Mouse (Mus musculus) neural tube, embryonic 10.5 days (tissue): Measurements from ENCODE around the gene Sorl1.

Experiments
- DNase-seq: peaks from one replicate; pipeline ENCODE4 v3.0.0-alpha.2; 2017; ENCODE audit warnings: low spot score; ENCODE audit errors: extremely low spot score

Sorl1 gene

GRCm38 (mm10) chr9:42123204-42123603 is 893 bp downstream of the Sorl1 start:
- peak; percentile 16 for DNase-seq

DNA sequence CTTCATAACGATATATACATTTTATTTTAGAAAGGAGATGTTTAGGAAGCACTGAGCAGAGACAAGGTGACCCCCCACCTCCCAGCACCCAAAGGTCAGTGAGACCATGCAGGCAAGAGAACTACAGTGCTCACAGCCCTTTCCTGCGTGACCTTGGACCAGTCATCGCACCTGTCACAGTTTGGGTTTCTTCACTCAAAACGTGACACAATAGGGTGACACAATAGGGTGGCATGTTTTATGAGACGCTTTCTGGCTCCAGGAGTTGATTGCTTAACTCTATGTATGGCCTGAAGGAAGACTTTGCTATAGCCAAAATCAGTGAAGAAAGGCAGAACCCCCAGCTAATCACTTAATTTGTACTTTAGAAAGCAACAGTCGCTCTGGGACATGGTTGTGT is 1.7 kb downstream of the Sorl1 start:
- DNase-seq: no peak

DNA sequence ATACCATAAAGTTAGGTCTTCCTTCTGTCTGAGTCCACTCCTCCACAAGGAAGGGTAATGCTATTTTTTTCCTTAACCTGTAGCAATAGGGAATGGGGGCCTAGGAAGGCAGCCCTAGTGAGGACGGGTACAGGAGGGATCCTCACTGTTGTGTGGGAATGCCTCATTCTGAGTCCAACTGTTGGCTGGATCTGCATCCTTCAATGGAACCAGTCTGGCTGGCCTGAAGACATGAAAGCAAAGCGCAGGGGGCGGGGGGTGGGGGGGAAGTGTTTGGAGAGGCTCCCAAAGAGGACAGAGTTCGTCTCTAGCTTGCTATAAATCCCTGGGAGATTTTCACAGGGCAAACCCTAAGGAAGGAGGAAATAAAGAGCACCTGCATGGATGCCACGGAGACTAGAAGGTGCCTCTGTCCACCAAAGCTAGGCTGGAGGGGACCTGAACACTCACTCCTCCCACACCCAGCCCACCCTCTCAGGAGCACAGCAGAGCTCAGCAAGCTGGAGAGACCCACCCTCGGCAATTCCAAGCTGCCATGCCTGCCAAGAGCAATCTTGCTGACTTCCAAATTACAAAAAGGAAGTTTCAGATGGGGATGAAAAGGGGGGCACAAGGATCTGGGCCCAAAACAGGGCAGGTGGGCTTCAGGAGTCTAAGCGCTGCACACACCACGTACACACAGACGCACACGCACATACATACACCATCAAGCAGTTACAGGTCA is 2.3 kb downstream of the Sorl1 start:
- DNase-seq: no peak

GRCm38 (mm10) chr9:42116418-42117056 is 7.6 kb downstream of the Sorl1 start:
- peak; percentile 25 for DNase-seq

GRCm38 (mm10) chr9:42115078-42115477 is 9.0 kb downstream of the Sorl1 start:
- no peak for DNase-seq

- no peak for DNase-seq
These were observed 10.8 kb downstream of the Sorl1 start for GRCm38 (mm10) chr9:42113316-42113715.

- DNase-seq: no peak
These were observed 11.4 kb downstream of the Sorl1 start for GRCm38 (mm10) chr9:42112691-42113090.

- DNase-seq: no peak
These were observed 12.8 kb downstream of the Sorl1 start for GRCm38 (mm10) chr9:42111256-42111655.

DNA sequence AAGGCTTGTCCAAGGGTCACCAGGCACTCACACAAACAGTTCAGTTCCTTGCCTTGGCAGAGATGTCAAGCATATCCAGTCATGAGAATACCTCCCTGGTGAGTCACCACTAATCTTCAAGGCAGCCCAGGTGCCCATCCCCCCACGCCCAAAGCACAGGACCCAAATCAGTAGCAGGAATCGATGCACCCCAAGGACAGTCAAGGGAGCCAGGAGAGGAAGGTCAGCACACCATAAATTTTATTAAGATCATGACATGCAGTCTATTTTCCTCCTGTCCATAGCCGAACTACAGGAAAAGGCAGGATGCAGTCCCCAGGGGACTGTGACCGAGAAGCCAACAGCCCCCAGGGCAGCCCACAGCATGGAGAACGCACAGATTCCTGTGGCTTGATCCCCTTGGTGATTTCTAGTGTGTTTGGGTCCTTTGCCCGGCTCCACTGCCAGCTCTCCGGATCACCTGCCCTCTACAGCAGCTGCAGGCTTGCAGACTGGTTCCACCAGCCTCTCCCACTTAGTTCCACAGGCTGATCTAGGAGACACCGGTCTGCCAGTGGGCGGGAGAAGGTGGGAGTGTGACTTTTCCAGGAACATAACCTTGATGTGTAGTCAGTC is 14.2 kb downstream of the Sorl1 start:
- DNase-seq: no peak

DNA sequence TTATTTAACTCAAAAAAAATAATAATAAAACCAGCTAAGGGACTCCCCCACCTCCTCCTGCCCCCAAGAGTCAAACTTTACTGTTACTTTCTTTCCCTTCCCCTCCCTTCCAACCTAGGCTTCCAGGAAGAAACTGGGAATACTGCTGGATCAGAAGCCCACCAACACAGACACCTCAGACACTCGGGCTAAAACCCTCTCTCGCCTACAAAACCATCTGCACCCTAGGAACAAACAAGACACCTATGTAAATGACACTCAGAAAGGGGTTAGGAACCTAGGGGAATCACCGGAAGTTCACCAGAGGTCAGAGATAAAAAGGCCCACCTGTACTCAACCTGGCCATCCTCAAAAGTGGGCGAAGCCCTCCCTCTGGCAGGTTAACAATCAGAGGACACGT is 15.0 kb downstream of the Sorl1 start:
- no peak for DNase-seq

GRCm38 (mm10) chr9:42108369-42108951 is 15.6 kb downstream of the Sorl1 start:
- no peak for DNase-seq

- DNase-seq: no peak
These were observed 17.0 kb downstream of the Sorl1 start for GRCm38 (mm10) chr9:42107062-42107461.

DNA sequence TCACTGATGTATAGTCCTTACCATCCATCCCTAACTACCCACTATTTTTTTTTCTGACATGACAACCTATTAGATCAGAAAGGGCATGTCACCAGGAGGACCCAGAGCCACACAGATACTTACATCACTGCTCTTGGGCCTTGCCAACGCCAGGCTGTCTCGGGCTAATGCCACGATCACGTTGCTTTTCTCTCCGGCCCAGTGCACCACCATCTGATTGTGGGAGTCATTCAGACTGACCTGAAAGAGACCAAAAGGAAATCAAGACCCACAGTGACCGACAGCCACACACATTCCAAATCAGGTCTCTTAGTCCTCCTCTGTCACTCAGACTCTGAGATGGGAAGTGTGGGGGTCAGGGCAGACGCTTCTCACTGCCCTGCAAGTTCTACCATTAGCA is 17.8 kb downstream of the Sorl1 start:
- no peak for DNase-seq

DNA sequence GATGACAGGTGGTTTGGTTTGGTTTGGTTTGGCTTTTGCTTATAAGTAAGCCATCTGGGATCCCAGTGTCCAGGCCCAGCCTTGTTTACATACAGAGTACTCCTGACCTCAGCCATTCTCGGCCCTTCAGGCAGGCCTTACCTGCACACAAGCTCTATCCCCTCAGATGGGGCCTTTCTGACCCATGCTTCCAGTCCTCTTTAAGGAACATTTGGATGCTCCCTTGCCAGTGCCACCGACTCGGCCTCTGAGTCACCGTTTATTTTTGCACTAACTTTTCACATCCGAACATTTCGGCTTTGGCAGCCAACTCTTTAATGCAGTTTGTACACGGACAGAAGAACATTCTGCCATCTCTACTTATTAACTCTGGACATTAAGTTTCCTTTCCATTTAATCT is 20.6 kb downstream of the Sorl1 start:
- DNase-seq: no peak

- DNase-seq: no peak
These were observed 22.1 kb downstream of the Sorl1 start for GRCm38 (mm10) chr9:42102013-42102412.

DNA sequence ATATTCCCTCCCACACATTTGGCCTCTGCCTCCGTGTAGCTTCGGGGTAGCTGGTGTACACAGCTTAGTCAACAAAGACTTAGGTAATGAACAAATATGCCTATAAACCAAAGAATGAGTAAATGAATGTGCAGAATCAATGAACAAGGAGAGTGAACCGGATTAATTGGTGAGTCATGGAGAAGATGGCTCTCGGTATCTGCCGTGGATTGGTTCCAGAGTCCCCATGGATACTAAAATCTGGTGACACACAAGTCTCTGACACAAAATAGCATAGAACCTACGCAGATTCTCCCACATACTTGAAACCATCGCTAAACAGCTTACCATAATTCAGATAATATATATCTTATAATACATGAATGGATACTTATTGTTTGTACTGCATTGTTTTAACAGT is 22.8 kb downstream of the Sorl1 start:
- DNase-seq: no peak

DNA sequence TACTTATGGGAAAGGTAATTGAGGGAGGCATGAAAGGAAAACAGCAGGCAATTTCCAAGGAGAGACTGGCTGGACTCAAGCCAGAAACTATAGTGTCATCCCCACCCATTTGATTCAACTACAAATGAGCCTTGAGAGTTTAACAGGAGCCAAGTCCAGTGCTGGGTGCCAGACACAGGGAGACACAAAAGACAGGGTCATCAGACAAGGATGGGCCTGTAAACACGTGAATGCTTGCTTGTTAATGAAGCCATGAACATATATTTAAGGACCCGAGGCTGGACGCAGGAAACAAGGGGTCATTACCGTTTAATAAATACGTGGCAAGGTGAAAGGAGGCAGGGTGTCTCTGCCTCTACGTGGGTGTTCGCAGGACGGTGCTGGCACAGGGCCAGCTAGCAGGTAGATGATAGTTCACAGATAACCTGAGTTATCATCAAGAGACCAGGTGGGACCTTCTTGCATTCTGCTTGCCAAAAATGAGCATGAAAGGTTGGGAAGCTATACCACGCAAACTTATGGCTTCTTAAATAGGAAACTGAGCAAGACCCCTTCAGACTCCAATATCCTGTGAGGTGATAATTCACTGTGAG is 23.4 kb downstream of the Sorl1 start:
- no peak for DNase-seq

DNA sequence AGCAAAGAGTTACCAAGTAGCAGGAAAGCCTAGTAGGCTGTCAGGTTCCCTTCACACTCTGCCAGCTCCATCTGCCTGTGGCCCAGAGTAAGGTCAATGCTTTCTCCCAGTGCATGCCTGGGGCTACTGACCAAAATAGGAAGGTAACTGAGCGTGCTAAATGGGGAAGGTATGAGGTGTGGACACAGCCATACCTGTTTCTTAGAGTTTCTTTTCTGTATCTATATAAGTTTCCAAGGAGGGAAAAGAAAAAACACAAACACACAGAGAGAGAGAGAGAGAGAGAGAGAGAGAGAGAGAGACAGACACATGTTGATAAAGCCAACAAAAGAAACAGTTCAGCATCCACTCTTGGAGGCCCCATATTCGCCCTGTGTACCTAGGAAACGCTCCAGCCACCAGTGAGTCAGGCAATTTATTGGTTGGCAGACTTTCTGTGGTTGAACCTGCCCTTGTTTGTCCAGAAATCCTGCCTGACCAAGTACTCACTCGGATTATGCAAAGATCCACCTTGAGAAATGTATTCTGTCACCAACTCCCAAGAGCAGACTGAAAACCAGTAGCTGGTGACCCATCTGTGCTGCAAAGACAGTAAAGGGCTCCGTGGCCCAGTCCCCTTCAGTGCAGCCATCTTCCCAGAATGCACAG is 25.5 kb downstream of the Sorl1 start:
- no peak for DNase-seq

DNA sequence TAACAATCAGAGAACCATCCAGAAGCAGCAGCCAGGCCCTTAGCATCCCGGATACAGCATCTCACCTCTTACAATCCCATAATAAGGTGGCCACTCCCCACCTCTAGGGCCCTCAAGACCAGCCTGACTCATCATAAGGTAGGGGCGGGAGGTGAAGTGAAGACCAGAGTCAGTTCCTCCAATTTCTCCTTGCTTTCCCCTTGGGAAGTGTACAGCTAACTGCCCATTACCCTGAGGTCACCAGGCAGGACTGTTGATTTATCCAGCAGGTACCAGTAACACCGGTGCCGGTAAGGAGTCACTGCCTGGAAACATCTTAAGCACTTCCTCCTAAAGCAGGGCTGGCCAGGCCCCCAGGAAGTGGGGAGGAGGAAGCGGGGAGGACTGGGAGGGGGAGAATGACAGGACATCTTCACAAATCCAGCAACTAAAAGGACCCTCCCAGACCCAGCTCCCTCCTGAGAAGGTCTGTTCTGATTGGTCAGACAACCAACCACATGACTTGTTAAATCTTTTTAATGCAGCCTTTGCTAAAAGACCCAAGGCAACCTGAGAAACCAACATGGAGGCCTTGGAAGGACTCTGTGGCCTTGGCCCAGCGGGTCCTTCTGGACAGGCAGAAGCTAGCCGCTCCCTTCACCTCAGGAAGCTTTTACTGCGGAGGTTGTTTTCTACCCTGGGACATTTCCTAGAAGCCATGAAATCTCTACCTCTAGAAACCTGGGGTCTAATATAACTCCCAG is 26.2 kb downstream of the Sorl1 start:
- DNase-seq: no peak

DNA sequence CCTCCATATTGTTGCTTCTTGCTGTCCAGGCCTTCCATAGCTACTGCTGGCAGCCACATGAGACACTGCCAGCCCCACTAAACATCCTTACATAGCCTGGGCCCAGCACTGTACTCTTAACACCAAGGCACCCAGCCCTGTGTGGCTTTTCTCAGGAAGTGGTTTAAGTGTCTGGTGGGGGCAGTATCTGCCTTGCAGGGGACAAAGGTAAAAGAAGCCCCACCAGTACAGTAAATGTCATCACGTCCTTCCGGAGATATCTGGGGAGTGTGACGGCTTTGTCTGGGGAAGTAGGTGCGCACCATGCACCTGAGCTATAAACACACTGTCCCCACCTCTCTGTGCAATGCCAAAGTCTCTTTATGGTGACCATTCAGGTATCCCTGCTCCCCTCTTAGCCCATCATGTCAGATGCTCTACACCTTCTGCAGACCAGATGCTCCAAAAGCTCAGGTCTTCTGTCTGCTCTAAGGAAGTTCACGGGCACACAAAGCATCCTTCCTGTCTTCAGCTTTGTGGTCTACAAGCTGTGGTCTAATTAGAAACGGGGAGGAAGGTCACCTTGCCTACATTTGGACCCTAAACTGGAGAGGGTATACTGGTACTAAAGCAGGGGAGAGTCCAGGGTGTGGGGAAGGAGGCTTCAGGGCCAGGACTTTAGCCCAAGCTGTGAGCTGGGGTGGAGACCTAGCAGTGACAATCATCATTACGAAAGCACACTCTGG is 26.9 kb downstream of the Sorl1 start:
- no peak for DNase-seq
